Mouse (Mus musculus) heart, embryonic 16.5 days (tissue): ENCODE results near the gene Fap. TPM values are rescaled to one million over a fixed set of nuclear protein-coding genes. Genes with fewer than 3 reads are reported as not detected.

ENCODE experiments used
- ATAC-seq: fragments of 200-750 bp; cut with Nextera tagmentation; replicated peaks from 2 replicates; pipeline ENCODE4 v1.8.0; 2017; ENCODE audit warnings: moderate number of reproducible peaks; ENCODE audit not compliant: insufficient read depth, low FRiP score; ENCODE audit errors: extremely low read depth
- H3K27ac ChIP-seq: fragments of 300-500 bp; sonication (generic); 2 replicates; pipeline ENCODE4 v1.5.1; 2014; ENCODE audit warnings: mild to moderate bottlenecking, low read length, control low read depth, moderate library complexity
- H3K27me3 ChIP-seq: fragments of 300-500 bp; sonication (generic); 2 replicates; pipeline ENCODE4 v1.6.1; 2014; ENCODE audit warnings: low read length, mixed read lengths; ENCODE audit not compliant: control insufficient read depth, insufficient read depth
- H3K36me3 ChIP-seq: fragments of 300-500 bp; sonication (generic); 2 replicates; pipeline ENCODE4 v1.6.1; 2014; ENCODE audit not compliant: control insufficient read depth, insufficient read depth
- H3K4me1 ChIP-seq: fragments of 300-500 bp; sonication (generic); 2 replicates; pipeline ENCODE4 v1.6.1; 2014; ENCODE audit warnings: low read length, mixed read lengths; ENCODE audit not compliant: control insufficient read depth, insufficient read depth
- H3K4me2 ChIP-seq: fragments of 300-500 bp; sonication (generic); 2 replicates; pipeline ENCODE4 v1.6.1; 2014; ENCODE audit warnings: low read depth, mild to moderate bottlenecking, control low read depth, low read length
- H3K4me3 ChIP-seq: fragments of 300-500 bp; sonication (generic); 2 replicates; pipeline ENCODE4 v1.5.1; 2014; ENCODE audit warnings: mild to moderate bottlenecking, control low read depth, low read length
- H3K9ac ChIP-seq: fragments of 300-500 bp; sonication (generic); 2 replicates; pipeline ENCODE4 v1.6.1; 2014; ENCODE audit warnings: low read length, control low read depth
- H3K9me3 ChIP-seq: fragments of 300-500 bp; sonication (generic); replicated peaks from 2 replicates; pipeline ENCODE4 v1.6.1; 2016; ENCODE audit warnings: low read length; ENCODE audit not compliant: control insufficient read depth
- WGBS: fragments of 180-500 bp; shearing (Covaris S2); extraction: QIAGEN DNeasy Blood & Tissue Kit; methylation state at CpG from one replicate; pipeline ENCODE4 v1.1.7; 2014; 5-methylcytosine and 5-hydroxymethylcytosine counted together
- polyA plus RNA-seq: library from polyadenylated mRNA; unstranded; fragments of >200 nt; fragmentation: Nextera tagmentation; extraction: Ambion mirVana; gene quantifications from 2 replicates; pipeline ENCODE4 v1.2.1, GENCODE M21; 2015

Gene Fap
- polyA plus RNA-seq, 1 experiment from 2014 or later = 4.2 TPM

DNA sequence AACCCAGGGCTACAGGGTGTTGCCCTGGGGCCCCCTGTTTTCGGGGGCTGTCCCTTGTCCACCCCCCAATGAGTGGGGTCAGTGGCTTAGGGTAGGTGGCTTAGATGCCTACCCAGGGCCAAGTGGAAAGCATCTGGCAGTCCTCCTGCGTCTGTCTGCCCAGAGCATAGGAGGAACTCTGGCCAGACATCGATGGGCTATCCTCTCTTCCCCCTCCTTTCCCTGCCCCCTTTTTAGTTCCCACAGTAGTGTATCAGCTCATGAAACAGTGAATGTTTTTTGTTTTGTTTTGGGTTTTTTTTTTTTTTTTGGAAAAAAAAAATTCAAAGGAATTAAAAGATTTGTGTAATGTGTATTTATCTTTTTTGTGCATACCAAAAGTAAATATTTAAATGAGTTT, 17.7 kb upstream of the Fap start:
- H3K27me3 ChIP-seq = no peaks in the 10 kb centered on the region
- H3K9me3 ChIP-seq = no peaks in the 10 kb centered on the region
- H3K4me1 ChIP-seq = no peaks in the 10 kb centered on the region
- WGBS = 84% methylated on average over 3 of the region's 3 CpGs
- no peak overlapping the region for H3K27ac ChIP-seq
- ATAC-seq = no peak
- no peak overlapping the region for H3K4me3 ChIP-seq
- no peaks in the 10 kb centered on the region for H3K36me3 ChIP-seq
- H3K4me2 ChIP-seq = no peak overlapping the region
- H3K9ac ChIP-seq = no peak overlapping the region

DNA sequence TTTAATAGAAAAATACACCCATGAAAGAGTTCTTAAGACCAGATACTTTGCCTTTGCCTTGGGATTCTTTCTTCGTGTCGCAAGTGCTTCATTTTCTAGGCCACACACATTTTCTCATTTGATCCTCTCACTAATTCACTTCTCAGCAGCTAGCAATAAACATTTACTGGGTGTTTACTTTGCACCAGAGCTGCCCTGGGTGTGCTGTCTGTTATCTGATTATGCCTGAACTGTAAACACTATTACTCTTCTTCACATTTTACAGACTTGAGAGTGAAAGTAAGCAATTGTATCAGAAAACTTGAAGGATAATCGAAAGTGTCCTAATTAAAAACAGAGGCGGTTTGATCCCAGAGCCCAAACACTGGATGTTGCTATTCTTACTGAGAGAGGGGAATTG, 15.5 kb upstream of the Fap start:
- Histone ChIP-seq H3K27ac (no peak overlapping the region), H3K9me3 (no peaks in the 10 kb centered on the region), H3K4me3 (no peak overlapping the region), H3K9ac (no peak overlapping the region), H3K4me1 (no peaks in the 10 kb centered on the region), H3K36me3 (no peaks in the 10 kb centered on the region), H3K4me2 (no peak overlapping the region), H3K27me3 (no peaks in the 10 kb centered on the region)
- WGBS = 68% methylated on average over 4 of the region's 4 CpGs
- ATAC-seq = no peak

DNA sequence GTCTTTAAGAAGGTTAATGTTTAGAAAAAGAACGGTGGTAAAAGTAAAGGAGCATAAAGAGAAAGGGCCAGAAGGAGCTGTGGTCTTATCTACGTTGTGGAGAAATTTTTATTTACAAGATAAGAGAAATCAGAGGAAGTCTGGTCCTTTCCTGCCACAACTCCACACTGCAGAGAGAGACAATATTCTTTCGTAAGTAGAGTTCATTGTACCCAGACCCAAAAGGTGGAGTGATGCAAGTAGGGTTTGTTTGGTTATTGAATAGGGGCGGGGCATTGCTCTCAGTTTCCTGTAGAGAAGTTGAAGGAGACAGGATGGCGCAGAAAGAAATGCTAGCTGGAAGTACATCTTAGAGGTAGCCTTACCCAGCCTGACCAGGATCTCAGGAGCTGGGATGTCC, 11.9 kb upstream of the Fap start:
- Histone ChIP-seq H3K4me2 (no peak overlapping the region), H3K36me3 (no peaks in the 10 kb centered on the region), H3K4me1 (no peaks in the 10 kb centered on the region), H3K27me3 (no peaks in the 10 kb centered on the region), H3K4me3 (no peak overlapping the region), H3K9ac (no peak overlapping the region), H3K9me3 (no peaks in the 10 kb centered on the region), H3K27ac (no peak overlapping the region)
- WGBS = 64% methylated on average over 5 of the region's 5 CpGs
- no peak for ATAC-seq

DNA sequence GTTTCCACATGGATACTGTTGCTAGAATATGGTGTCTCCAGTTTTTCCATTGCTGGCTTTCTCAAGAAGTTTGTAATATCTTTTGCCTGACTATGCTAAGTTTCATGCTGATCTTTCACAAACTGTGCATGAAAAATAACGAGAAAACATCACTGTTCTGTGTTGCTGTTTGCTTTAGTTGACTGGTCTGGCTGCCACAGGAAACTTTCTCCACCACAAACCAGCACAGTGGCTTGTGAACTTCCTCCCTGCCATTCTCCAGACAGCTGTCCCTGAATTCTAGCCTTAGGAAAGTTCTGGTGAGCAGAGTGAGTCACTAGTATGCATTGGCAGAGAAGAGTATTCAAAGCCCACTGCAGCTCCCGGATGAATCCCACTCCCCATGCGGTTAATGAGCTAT, 1.1 kb upstream of the Fap start:
- WGBS = 63% methylated on average over 3 of the region's 3 CpGs

DNA sequence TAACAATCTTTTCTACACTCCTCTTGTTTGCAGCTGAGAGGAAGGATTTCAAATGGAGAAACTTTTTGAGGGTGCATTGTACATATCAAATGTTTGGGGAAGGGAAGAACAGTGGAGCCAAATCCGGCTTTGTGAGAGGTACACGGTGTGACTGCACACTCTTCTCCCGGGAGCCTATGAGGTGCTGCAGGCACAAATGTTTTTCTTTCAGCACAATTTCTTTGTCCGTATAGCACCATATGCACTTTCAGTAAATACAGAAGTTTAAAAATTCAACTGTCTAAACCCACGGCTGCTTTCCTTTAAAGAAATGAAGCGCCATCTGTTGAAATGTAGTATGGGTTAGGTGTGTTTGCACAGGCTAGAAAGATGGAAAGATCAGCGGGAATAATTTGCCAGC, 375 bp upstream of the Fap start:
- no peaks in the 10 kb centered on the region for H3K4me1 ChIP-seq
- no peaks in the 10 kb centered on the region for H3K27me3 ChIP-seq
- H3K9ac ChIP-seq = no peak overlapping the region
- no peaks in the 10 kb centered on the region for H3K9me3 ChIP-seq
- H3K4me2 ChIP-seq = no peak overlapping the region
- no peak overlapping the region for H3K4me3 ChIP-seq
- H3K27ac ChIP-seq = no peak overlapping the region
- 71% methylated on average over 7 of the region's 7 CpGs for WGBS
- no peaks in the 10 kb centered on the region for H3K36me3 ChIP-seq
- no peak for ATAC-seq

More for the DNA sequence above, 1.1 kb upstream of the Fap start:
- H3K36me3 ChIP-seq = no peaks in the 10 kb centered on the region
- H3K4me2 ChIP-seq = no peak overlapping the region
- H3K9me3 ChIP-seq = no peaks in the 10 kb centered on the region
- H3K27me3 ChIP-seq = no peaks in the 10 kb centered on the region
- no peak overlapping the region for H3K4me3 ChIP-seq
- no peaks in the 10 kb centered on the region for H3K4me1 ChIP-seq
- H3K27ac ChIP-seq = no peak overlapping the region
- H3K9ac ChIP-seq = no peak overlapping the region
- no peak for ATAC-seq

DNA sequence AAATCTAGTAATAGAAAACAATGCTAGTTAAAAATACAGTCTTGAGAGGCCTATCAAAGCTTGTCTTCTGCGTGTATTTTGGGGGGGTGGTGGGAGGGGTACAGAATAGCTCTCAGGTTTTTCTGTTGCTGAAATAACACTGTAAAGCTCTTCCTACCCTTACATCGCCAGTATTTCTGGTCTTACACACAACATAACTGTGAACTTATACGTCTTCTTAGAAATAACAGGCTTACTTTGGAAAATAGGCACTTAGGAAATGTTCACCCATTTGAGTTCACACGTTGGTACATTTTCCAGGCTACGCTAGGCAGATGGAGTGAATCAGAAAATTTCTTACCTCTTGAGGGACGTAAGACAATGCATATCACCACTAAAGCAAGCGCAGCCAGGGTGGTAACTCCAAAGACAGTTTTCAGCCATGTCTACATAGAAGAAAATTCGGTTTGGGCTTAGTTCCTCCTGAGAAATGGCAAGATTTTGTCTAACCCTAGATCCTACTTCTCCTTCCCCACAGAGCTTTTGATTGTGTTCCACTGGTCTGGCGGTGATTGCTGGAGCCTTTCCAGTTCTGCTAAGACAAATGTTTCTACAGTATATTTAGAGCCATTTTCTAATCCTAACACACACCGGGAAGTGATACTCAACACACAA, 649 bp downstream of the Fap start:
- H3K36me3 ChIP-seq = no peaks in the 10 kb centered on the region
- no peaks in the 10 kb centered on the region for H3K9me3 ChIP-seq
- peak overlapping the region; percentile 34 for H3K4me3 ChIP-seq
- no peaks in the 10 kb centered on the region for H3K27me3 ChIP-seq
- peak overlapping the region; percentile 37 for H3K4me2 ChIP-seq
- H3K9ac ChIP-seq = peak overlapping the region; percentile 17; the same call in 1 of the 2 replicates
- no peak for ATAC-seq
- no peaks in the 10 kb centered on the region for H3K4me1 ChIP-seq
- H3K27ac ChIP-seq = peak overlapping the region; percentile 66
- WGBS = 71% methylated on average over 10 of the region's 10 CpGs

DNA sequence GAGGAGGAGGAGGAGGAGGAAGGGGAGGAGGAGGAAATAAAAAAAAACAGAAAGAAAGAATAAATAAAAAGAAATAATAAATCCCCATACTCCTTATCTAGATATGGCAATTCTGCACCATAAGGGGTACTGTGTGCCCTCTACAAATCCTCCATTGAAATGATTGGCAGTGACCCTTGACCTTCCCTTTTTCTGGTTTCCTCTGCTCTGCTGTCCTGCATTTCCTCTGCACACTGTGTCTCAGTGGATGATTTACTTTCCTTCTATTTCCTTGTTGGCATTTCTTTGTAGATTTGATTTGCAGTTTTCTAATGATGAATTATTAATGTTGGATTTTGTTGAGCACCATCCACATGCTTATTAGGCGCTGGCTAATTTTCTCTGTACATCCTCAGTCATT, 9.2 kb downstream of the Fap start:
- Histone ChIP-seq H3K9ac (no peak overlapping the region), H3K4me1 (no peaks in the 10 kb centered on the region), H3K9me3 (no peaks in the 10 kb centered on the region), H3K4me2 (no peak overlapping the region), H3K4me3 (no peak overlapping the region), H3K27me3 (no peaks in the 10 kb centered on the region), H3K27ac (no peak overlapping the region), H3K36me3 (no peaks in the 10 kb centered on the region)
- WGBS = 80% methylated on average over 1 of the region's 1 CpGs
- ATAC-seq = no peak

DNA sequence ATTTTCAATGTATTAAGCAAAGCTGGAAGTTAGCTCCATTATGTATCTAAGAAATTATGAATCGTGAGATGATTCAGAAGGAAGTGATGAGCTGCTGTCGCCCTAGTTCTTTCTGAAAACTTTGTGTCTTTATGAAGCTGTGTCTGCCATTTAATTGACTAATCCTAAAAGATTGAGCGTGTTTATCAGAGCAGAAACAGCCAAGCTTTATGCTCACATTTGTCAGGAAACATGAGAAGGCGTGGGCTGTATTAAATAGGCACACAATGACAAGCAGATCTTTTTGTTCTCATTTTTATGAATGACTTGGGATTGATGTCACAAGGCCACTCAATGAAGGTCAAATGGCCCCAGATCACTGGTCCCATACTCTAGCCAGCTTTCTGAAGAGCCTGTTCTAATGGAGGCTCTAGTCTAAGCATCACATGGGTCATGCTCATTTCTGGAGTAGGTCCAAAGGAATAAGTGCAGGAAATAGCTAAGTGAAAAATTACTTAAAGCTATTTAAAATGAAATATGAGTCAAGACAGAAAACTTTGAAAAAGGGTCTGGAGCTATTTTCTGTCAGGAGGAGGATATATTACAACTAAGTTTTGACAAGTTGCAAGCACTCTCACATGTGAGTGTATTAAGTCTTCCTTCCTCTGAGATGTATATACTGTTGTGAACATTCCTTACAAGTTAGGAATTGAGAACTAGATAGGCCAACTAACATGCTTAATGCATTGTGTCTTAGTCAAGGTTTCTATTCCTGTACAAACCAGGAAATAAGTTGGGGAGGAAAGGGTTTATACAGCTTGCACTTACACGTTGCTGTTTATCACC, 11.0 kb downstream of the Fap start:
- Histone ChIP-seq H3K4me2 (no peak overlapping the region), H3K9ac (no peak overlapping the region), H3K27me3 (no peaks in the 10 kb centered on the region), H3K9me3 (no peaks in the 10 kb centered on the region), H3K4me1 (no peaks in the 10 kb centered on the region), H3K36me3 (no peaks in the 10 kb centered on the region), H3K4me3 (no peak overlapping the region), H3K27ac (no peak overlapping the region)
- ATAC-seq = no peak
- WGBS = 65% methylated on average over 5 of the region's 5 CpGs

DNA sequence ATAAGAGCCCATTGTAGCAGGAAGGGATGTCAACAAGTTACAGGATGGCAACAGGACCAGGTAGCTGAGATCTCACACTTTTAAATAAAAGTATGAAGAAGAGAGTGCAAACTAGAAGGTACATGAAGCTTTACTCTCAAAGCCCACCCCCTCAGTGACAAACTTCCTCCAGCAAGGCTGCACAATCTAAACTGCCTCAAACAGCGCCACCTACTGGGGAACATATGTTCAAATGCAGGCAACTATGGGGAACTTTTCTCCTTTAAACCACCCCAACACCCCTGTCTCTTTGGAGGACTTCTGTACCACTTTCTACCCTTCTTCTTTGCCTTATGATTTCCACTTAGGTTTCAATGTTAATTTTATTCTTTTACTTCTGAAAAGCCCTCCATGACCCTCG, 16.5 kb downstream of the Fap start:
- no peak overlapping the region for H3K4me3 ChIP-seq
- no peaks in the 10 kb centered on the region for H3K27me3 ChIP-seq
- H3K4me2 ChIP-seq = no peak overlapping the region
- H3K36me3 ChIP-seq = no peaks in the 10 kb centered on the region
- no peak overlapping the region for H3K9ac ChIP-seq
- no peak overlapping the region for H3K27ac ChIP-seq
- no peaks in the 10 kb centered on the region for H3K4me1 ChIP-seq
- no peak for ATAC-seq
- H3K9me3 ChIP-seq = no peaks in the 10 kb centered on the region
- WGBS = 57% methylated on average over 2 of the region's 2 CpGs
